Mouse (Mus musculus) hindbrain, embryonic 16.5 days (tissue): Measurements from ENCODE around the gene Kif3c. TPM values are rescaled to one million over a fixed set of nuclear protein-coding genes. Genes with fewer than 3 reads are reported as not detected.

Source experiments
- ATAC-seq: fragments of 200-750 bp; cut with Nextera tagmentation; 2 replicates; pipeline ENCODE4 v1.8.0; 2017; ENCODE audit warnings: moderate TSS enrichment, moderate library complexity
- H3K27ac ChIP-seq: fragments of 300-500 bp; sonication (generic); 2 replicates; pipeline ENCODE4 v1.5.1; 2014; ENCODE audit warnings: low read depth, mild to moderate bottlenecking, control low read depth, low read length, moderate library complexity
- H3K27me3 ChIP-seq: fragments of 300-500 bp; sonication (generic); replicated peaks from 2 replicates; pipeline ENCODE4 v1.6.1; 2014; ENCODE audit warnings: low read length; ENCODE audit not compliant: control insufficient read depth, insufficient read depth
- H3K36me3 ChIP-seq: fragments of 300-500 bp; sonication (generic); 2 replicates; pipeline ENCODE4 v1.6.1; 2014; ENCODE audit warnings: mild to moderate bottlenecking, low read length, moderate library complexity, mixed read lengths; ENCODE audit not compliant: control insufficient read depth, insufficient read depth
- H3K4me1 ChIP-seq: fragments of 300-500 bp; sonication (generic); 2 replicates; pipeline ENCODE4 v1.6.1; 2014; ENCODE audit warnings: low read depth, low read length; ENCODE audit not compliant: control insufficient read depth, insufficient read depth
- H3K4me2 ChIP-seq: fragments of 300-500 bp; sonication (generic); 2 replicates; pipeline ENCODE4 v1.6.1; 2014; ENCODE audit warnings: mild to moderate bottlenecking, low read length, control low read depth, moderate library complexity
- H3K4me3 ChIP-seq: fragments of 300-500 bp; sonication (generic); 2 replicates; pipeline ENCODE4 v1.5.1; 2014; ENCODE audit warnings: mild to moderate bottlenecking, low read length, control low read depth, moderate library complexity
- H3K9ac ChIP-seq: fragments of 300-500 bp; sonication (generic); 2 replicates; pipeline ENCODE4 v1.6.1; 2014; ENCODE audit warnings: low read depth, mild to moderate bottlenecking, control low read depth, low read length, moderate library complexity
- H3K9me3 ChIP-seq: fragments of 300-500 bp; sonication (generic); 2 replicates; pipeline ENCODE4 v1.6.1; 2014; ENCODE audit warnings: mild to moderate bottlenecking, low read length, moderate library complexity; ENCODE audit not compliant: control insufficient read depth
- WGBS: fragments of 180-500 bp; shearing (Covaris S2); extraction: QIAGEN DNeasy Blood & Tissue Kit; methylation state at CpG from one replicate; pipeline ENCODE4 v1.1.7; 2014; 5-methylcytosine and 5-hydroxymethylcytosine counted together
- polyA plus RNA-seq: library from polyadenylated mRNA; unstranded; fragments of >200 nt; fragmentation: Nextera tagmentation; extraction: Ambion mirVana; gene quantifications from 2 replicates; pipeline ENCODE4 v1.2.1, GENCODE M21; 2015

Kif3c gene
- polyA plus RNA-seq, 1 experiment from 2014 or later = 75.9 TPM

GRCm38 (mm10) chr12:3436446-3436845, 71.5 kb downstream of the Kif3c start:
- H3K27me3 ChIP-seq = no peaks in the 10 kb centered on the region
- no peak for ATAC-seq
- no peaks in the 10 kb centered on the region for H3K36me3 ChIP-seq
- 91% methylated on average over 5 of the region's 5 CpGs for WGBS
- no peak overlapping the region for H3K27ac ChIP-seq
- H3K4me3 ChIP-seq = no peak overlapping the region
- no peaks in the 10 kb centered on the region for H3K4me1 ChIP-seq
- H3K9me3 ChIP-seq = no peaks in the 10 kb centered on the region
- no peak overlapping the region for H3K9ac ChIP-seq
- H3K4me2 ChIP-seq = no peak overlapping the region

- no peak for ATAC-seq
- H3K27ac ChIP-seq = no peak overlapping the region
- H3K4me3 ChIP-seq = no peak overlapping the region
- H3K4me2 ChIP-seq = no peak overlapping the region
- no peaks in the 10 kb centered on the region for H3K4me1 ChIP-seq
- no peaks in the 10 kb centered on the region for H3K9me3 ChIP-seq
- 94% methylated on average over 1 of the region's 1 CpGs for WGBS
- no peaks in the 10 kb centered on the region for H3K27me3 ChIP-seq
- H3K9ac ChIP-seq = no peak overlapping the region
- no peaks in the 10 kb centered on the region for H3K36me3 ChIP-seq
These were observed 72.9 kb downstream of the Kif3c start for GRCm38 (mm10) chr12:3437815-3438214.

DNA sequence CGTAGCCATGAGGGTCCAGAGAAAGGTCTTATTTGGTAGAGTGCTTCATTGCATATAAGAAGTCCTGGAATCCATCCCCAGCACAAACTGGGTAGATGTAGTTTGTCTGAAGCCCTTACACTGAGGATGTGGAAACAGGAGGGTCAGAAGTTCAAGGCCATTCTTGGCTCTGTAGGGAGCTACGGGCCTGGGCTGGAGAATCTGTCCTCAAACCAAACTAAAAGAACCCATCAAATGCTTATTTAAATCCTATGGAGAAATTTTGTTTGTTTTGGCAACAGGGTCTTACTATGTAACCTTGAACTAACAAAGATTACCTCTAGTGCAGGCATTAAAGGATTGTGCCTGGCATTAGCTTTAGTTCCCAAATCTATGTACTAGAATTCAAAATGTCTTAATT, 76.0 kb downstream of the Kif3c start:
- Histone ChIP-seq H3K9me3 (no peaks in the 10 kb centered on the region), H3K9ac (no peak overlapping the region), H3K4me3 (no peak overlapping the region), H3K4me2 (no peak overlapping the region), H3K27ac (no peak overlapping the region), H3K4me1 (no peaks in the 10 kb centered on the region), H3K27me3 (no peaks in the 10 kb centered on the region), H3K36me3 (0 out of 2 replicates have a peak, but pooled peaks cover 2% of the 10 kb centered on the region)
- WGBS = 78% methylated on average over 2 of the region's 2 CpGs
- no peak for ATAC-seq

DNA sequence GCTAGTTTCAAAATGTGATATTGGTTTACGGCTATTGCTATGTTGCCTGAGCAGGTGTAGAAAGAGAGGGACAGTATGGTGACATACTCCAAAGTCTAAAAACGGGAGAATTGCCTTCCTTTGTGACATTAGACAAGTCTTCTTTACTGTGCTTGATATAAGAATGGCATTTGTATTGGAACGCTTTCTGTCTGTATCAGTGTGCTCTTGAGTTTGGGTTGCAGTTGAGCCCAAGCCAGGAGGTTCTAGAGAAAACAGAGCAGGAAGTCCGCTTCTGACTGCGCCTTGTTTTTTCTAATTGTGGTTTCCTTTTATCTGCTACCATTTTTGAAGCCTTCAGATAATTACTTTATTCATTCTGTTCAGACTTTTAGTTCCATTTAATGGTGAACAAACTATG, 76.4 kb downstream of the Kif3c start:
- Histone ChIP-seq H3K36me3 (0 out of 2 replicates have a peak, but pooled peaks cover 2% of the 10 kb centered on the region), H3K9ac (no peak overlapping the region), H3K4me2 (no peak overlapping the region), H3K4me1 (no peaks in the 10 kb centered on the region), H3K27ac (no peak overlapping the region), H3K9me3 (no peaks in the 10 kb centered on the region), H3K4me3 (no peak overlapping the region), H3K27me3 (no peaks in the 10 kb centered on the region)
- 94% methylated on average over 5 of the region's 5 CpGs for WGBS
- ATAC-seq = no peak

GRCm38 (mm10) chr12:3453554-3453953, 88.6 kb downstream of the Kif3c start:
- H3K9ac ChIP-seq = no peak overlapping the region
- H3K27ac ChIP-seq = no peak overlapping the region

More at GRCm38 (mm10) chr12:3453554-3453953, 88.6 kb downstream of the Kif3c start:
- 84% methylated on average over 3 of the region's 3 CpGs for WGBS
- H3K4me2 ChIP-seq = no peak overlapping the region
- no peaks in the 10 kb centered on the region for H3K4me1 ChIP-seq
- no peak overlapping the region for H3K4me3 ChIP-seq
- H3K36me3 ChIP-seq = peaks cover 10% of the 10 kb centered on the region
- no peak for ATAC-seq
- no peaks in the 10 kb centered on the region for H3K9me3 ChIP-seq
- H3K27me3 ChIP-seq = no peaks in the 10 kb centered on the region

Other genes with a start within 250 kb of the Kif3c start
- gene Rab10, start 55.2 kb upstream of the Kif3c start, polyA plus RNA-seq = 139 and 145 TPM in 2 replicates
- gene Asxl2, start 61.7 kb downstream of the Kif3c start, polyA plus RNA-seq = 10.1 and 11.2 TPM in 2 replicates
- 47.6 and 50.6 TPM in 2 replicates for gene Dtnb, start 207.2 kb downstream of the Kif3c start, polyA plus RNA-seq